Mouse (Mus musculus) heart, postnatal 0 days (tissue): Measurements from ENCODE around the gene Gm45140. TPM values are rescaled to one million over a fixed set of nuclear protein-coding genes. Genes with fewer than 3 reads are reported as not detected.

Source experiments
- ATAC-seq: fragments of 200-750 bp; cut with Nextera tagmentation; 2 replicates; pipeline ENCODE4 v1.8.0; 2017; ENCODE audit warnings: low read depth, moderate number of reproducible peaks, moderate library complexity; ENCODE audit not compliant: insufficient read depth
- DNase-seq: peaks from one replicate; pipeline ENCODE4 v3.0.0-alpha.2; 2016; ENCODE audit warnings: low spot score
- H3K27ac ChIP-seq: fragments of 300-500 bp; sonication (generic); 2 replicates; pipeline ENCODE4 v1.5.1; 2014; ENCODE audit warnings: low read depth, mild to moderate bottlenecking
- H3K27me3 ChIP-seq: fragments of 300-500 bp; sonication (generic); 2 replicates; pipeline ENCODE4 v1.6.1; 2014; ENCODE audit warnings: low read length, mixed read lengths; ENCODE audit not compliant: control insufficient read depth, insufficient read depth
- H3K36me3 ChIP-seq: fragments of 300-500 bp; sonication (generic); replicated peaks from 2 replicates; pipeline ENCODE4 v1.6.1; 2014; ENCODE audit warnings: low read length, mixed read lengths; ENCODE audit not compliant: control insufficient read depth, insufficient read depth
- H3K4me1 ChIP-seq: fragments of 300-500 bp; sonication (generic); 2 replicates; pipeline ENCODE4 v1.6.1; 2014; ENCODE audit warnings: antibody characterized with exemption; ENCODE audit not compliant: control insufficient read depth, insufficient read depth
- H3K4me2 ChIP-seq: fragments of 300-500 bp; sonication (generic); 2 replicates; pipeline ENCODE4 v1.6.1; 2014; ENCODE audit warnings: low read depth, mild to moderate bottlenecking, low read length, moderate library complexity
- H3K4me3 ChIP-seq: fragments of 300-500 bp; sonication (generic); 2 replicates; pipeline ENCODE4 v1.5.1; 2014; ENCODE audit warnings: low read depth, low read length
- H3K9ac ChIP-seq: fragments of 300-500 bp; sonication (generic); replicated peaks from 2 replicates; pipeline ENCODE4 v1.6.1; 2014; ENCODE audit warnings: low read depth, low read length, mixed read lengths
- H3K9me3 ChIP-seq: fragments of 300-500 bp; sonication (generic); replicated peaks from 2 replicates; pipeline ENCODE4 v1.6.1; 2016; ENCODE audit warnings: low read length; ENCODE audit not compliant: control insufficient read depth
- CTCF ChIP-seq: IDR thresholded peaks from 2 replicates; pipeline ENCODE4 v1.5.1; 2016; ENCODE audit warnings: antibody characterized with exemption, control low read depth, low read depth
- EP300 ChIP-seq: IDR thresholded peaks from 2 replicates; pipeline ENCODE4 v1.6.1; 2016; ENCODE audit warnings: antibody characterized with exemption, low read depth
- WGBS: fragments of 180-500 bp; shearing (Covaris S2); extraction: QIAGEN DNeasy Blood & Tissue Kit; methylation state at CpG from one replicate; pipeline ENCODE4 v1.1.7; 2014; 5-methylcytosine and 5-hydroxymethylcytosine counted together
- polyA plus RNA-seq: library from polyadenylated mRNA; unstranded; fragments of >200 nt; fragmentation: Nextera tagmentation; extraction: Ambion mirVana; gene quantifications from 2 replicates; pipeline ENCODE4 v1.2.1, GENCODE M21; 2015
- total RNA-seq: library from RNA; depleted of rRNA; stranded (reverse); fragments of >200 nt; gene quantifications from 2 replicates; pipeline ENCODE4 v1.2.3, GENCODE M21; 2014; ENCODE audit warnings: low replicate concordance

Gene Gm45140
- total and polyA plus RNA-seq, 2 experiments from 2014 or later, result 1.1 TPM; not detected in 1

- DNase-seq, result no peak
- H3K27me3 ChIP-seq, result 0 out of 2 replicates have a peak, but pooled peaks cover 3% of the 10 kb centered on the region
These were observed 87.5 kb downstream of the Gm45140 start for GRCm38 (mm10) chr6:87748078-87748477.

GRCm38 (mm10) chr6:87746849-87747248, 88.7 kb downstream of the Gm45140 start:
- no peak for DNase-seq
- Histone ChIP-seq H3K9ac (no peak overlapping the region), H3K27ac (no peak overlapping the region), H3K4me2 (no peak overlapping the region), H3K9me3 (no peaks in the 10 kb centered on the region), H3K27me3 (0 out of 2 replicates have a peak, but pooled peaks cover 3% of the 10 kb centered on the region), H3K4me1 (no peaks in the 10 kb centered on the region), H3K36me3 (no peaks in the 10 kb centered on the region), H3K4me3 (no peak overlapping the region)
- no peak; the same call in 1 of the 2 replicates for ATAC-seq
- WGBS, result 56% methylated on average over 2 of the region's 2 CpGs
- TF ChIP-seq EP300, result no peak
- TF ChIP-seq CTCF, result no peak

More at GRCm38 (mm10) chr6:87748078-87748477, 87.5 kb downstream of the Gm45140 start:
- H3K9ac ChIP-seq, result no peak overlapping the region
- no peak overlapping the region for H3K4me3 ChIP-seq
- no peaks in the 10 kb centered on the region for H3K4me1 ChIP-seq
- 77% methylated on average over 2 of the region's 2 CpGs for WGBS
- TF ChIP-seq CTCF, result no peak
- no peak for TF ChIP-seq EP300
- no peak overlapping the region for H3K4me2 ChIP-seq
- no peak overlapping the region for H3K27ac ChIP-seq
- no peaks in the 10 kb centered on the region for H3K9me3 ChIP-seq
- no peak for ATAC-seq
- H3K36me3 ChIP-seq, result no peaks in the 10 kb centered on the region

- Histone ChIP-seq H3K36me3 (no peaks in the 10 kb centered on the region), H3K4me3 (no peak overlapping the region), H3K4me1 (no peaks in the 10 kb centered on the region), H3K9ac (no peak overlapping the region), H3K27ac (0 out of 2 replicates have a peak overlapping the region, but pooled peaks have one; percentile 13), H3K4me2 (no peak overlapping the region), H3K27me3 (0 out of 2 replicates have a peak, but pooled peaks cover 2% of the 10 kb centered on the region), H3K9me3 (no peaks in the 10 kb centered on the region)
- 44% methylated on average over 3 of the region's 3 CpGs for WGBS
- no peak for TF ChIP-seq CTCF
- TF ChIP-seq EP300, result no peak
- no peak for ATAC-seq
- DNase-seq, result no peak
These were observed 89.5 kb downstream of the Gm45140 start for GRCm38 (mm10) chr6:87746059-87746458.

- Histone ChIP-seq H3K27ac (no peak overlapping the region), H3K36me3 (no peaks in the 10 kb centered on the region), H3K9me3 (no peaks in the 10 kb centered on the region), H3K9ac (no peak overlapping the region), H3K4me3 (no peak overlapping the region), H3K27me3 (no peaks in the 10 kb centered on the region), H3K4me2 (no peak overlapping the region), H3K4me1 (no peaks in the 10 kb centered on the region)
- no peak for ATAC-seq
- TF ChIP-seq CTCF (no peak), EP300 (no peak)
- no peak for DNase-seq
- 38% methylated on average over 1 of the region's 1 CpGs for WGBS
These were observed 90.3 kb downstream of the Gm45140 start for GRCm38 (mm10) chr6:87745301-87745700.

GRCm38 (mm10) chr6:87744632-87745031, 91.0 kb downstream of the Gm45140 start:
- H3K9me3 ChIP-seq, result no peaks in the 10 kb centered on the region
- no peaks in the 10 kb centered on the region for H3K27me3 ChIP-seq
- WGBS, result 70% methylated on average over 3 of the region's 3 CpGs
- DNase-seq (no peak), ATAC-seq (no peak)
- no peaks in the 10 kb centered on the region for H3K4me1 ChIP-seq
- TF ChIP-seq EP300 (no peak), CTCF (no peak)
- H3K4me2 ChIP-seq, result no peak overlapping the region
- H3K9ac ChIP-seq, result no peak overlapping the region
- no peak overlapping the region for H3K4me3 ChIP-seq
- no peaks in the 10 kb centered on the region for H3K36me3 ChIP-seq
- H3K27ac ChIP-seq, result no peak overlapping the region

GRCm38 (mm10) chr6:87743281-87743680, 92.3 kb downstream of the Gm45140 start:
- H3K9me3 ChIP-seq, result no peaks in the 10 kb centered on the region
- WGBS, result 53% methylated on average over 5 of the region's 5 CpGs
- H3K4me3 ChIP-seq, result no peak overlapping the region
- no peak overlapping the region for H3K9ac ChIP-seq
- TF ChIP-seq CTCF (no peak), EP300 (no peak)
- no peaks in the 10 kb centered on the region for H3K36me3 ChIP-seq
- 0 out of 2 replicates have a peak, but pooled peaks cover 3% of the 10 kb centered on the region for H3K27me3 ChIP-seq
- H3K4me1 ChIP-seq, result no peaks in the 10 kb centered on the region
- H3K27ac ChIP-seq, result no peak overlapping the region
- DNase-seq, result no peak
- no peak overlapping the region for H3K4me2 ChIP-seq
- no peak for ATAC-seq
